Mouse (Mus musculus): ENCODE data around the gene Pltp.

Pltp gene

DNA sequence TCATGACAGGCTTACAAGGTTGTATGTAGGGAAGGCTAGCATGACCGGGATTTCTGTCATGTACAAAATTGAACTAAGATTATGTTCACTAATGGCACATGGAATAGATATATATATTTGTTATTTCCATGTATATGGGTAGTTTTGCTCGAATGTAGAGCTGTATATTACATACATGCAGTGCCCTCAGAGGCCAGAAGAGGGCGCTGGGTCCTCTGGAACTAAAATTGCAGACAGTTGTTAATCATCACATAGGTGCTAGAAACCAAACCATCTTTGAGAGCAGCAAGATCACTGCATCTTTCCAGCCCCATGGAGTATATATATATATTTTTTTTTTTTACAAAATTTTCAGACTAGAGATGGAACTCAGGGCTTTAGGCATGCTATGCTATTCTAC lies 11.7 kb downstream of the Pltp start:
- no peak for DNase-seq (ENCODE audit: low spot score)

DNA sequence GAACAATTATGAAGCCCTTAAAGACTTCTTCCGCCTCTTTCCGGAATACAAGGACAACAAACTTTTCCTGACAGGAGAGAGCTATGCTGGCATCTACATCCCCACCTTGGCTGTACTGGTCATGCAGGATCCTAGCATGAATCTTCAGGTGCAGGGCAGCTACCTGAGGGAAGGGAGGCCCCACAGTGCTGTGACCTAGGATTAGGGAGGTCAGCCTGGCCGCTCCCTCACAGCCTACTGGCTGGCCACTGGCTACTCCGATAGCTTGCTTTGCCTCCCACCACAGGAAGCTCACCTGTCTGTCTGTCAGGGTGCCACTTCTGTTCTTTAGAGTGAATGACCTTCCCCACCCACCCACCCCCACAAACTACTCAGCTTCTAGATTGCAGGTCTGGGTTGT lies 22.3 kb downstream of the Pltp start:
- DNase-seq (ENCODE audit: low spot score), result no peak

DNA sequence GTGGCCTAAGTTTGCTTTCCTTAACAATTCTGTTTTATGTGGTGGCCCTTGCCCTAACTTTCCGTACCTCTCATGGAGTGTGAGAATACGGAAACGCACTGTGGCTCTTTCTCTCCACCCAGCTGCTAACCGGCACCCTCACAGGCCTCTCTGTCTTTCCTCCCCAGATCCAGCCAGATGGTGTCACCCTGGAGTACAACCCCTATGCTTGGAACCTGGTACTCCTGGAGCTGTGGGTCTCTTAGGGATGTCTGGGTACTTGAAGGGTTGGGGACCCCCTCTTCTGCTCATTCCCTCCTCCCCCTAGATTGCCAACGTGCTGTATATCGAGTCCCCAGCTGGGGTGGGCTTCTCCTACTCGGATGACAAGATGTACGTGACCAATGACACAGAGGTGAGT lies 23.0 kb downstream of the Pltp start:
- DNase-seq (ENCODE audit: low spot score), result no peak

DNA sequence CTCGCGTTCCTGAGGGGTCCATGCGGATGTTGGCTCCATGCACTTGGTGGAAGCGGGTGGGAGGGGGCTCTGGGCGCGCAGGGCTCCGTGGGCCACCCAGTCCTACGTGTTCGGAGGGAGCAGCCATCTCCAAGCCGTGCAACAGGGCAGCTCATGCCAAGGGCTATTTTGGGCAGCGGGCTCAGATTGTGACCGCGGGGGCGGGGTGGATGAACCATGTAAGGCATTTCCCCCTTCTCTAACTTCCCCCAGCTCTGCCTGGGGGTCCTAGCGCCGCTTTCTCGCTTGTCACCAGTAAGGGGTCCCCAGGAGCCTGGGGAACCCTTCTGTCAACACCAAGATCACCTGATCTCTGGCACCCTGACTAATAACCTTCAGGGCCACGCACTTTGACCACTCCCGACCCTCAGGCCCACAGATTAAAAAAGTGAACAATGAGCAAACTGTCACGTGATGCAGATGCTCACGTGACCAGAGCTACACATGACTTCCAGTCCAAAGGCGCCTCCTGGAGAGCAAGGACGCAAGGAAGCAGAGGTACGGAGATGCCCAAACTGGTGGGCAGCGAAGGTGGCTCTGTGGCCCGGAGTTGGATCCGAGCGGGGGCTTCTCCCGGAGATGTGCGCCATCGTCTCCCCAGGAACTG lies 24.1 kb downstream of the Pltp start, which contains the start of gene Neurl2:
TSS of gene Neurl2 (minus strand) at position 143 of the 646 bp plus-strand sequence.
- DNase-seq (ENCODE audit: low spot score), result peak; percentile 97

DNA sequence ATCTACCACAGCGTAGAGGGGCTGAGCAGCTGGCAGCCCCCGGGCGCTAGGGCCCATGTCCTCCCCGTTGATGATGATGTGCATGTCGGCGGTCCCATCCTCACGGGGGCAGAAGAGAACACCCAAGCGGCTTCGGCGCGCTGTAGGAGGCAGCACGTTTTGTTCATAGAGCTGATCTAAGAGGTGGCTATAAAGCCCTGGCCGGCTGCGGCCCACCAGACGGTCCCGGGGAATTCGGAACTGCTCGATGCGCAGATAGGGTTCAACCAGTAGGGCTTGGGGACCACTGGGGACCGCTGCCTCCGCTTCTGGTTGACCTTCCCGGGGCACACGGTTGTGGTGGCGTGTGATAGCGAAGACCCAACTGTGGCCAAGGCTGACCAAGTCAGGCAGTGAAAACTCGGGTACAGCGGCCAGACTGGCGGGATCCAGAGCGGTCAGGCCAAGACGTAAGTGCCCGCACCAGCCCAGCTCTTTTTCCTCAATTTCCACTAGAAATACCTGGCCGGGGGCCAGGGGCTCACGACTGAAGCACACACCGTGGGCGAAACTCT lies 24.7 kb downstream of the Pltp start, which contains the start of gene Ctsa:
TSS of gene Ctsa (plus strand) at position 126 of the 554 bp plus-strand sequence.
- DNase-seq (ENCODE audit: low spot score), result peak; percentile 84

DNA sequence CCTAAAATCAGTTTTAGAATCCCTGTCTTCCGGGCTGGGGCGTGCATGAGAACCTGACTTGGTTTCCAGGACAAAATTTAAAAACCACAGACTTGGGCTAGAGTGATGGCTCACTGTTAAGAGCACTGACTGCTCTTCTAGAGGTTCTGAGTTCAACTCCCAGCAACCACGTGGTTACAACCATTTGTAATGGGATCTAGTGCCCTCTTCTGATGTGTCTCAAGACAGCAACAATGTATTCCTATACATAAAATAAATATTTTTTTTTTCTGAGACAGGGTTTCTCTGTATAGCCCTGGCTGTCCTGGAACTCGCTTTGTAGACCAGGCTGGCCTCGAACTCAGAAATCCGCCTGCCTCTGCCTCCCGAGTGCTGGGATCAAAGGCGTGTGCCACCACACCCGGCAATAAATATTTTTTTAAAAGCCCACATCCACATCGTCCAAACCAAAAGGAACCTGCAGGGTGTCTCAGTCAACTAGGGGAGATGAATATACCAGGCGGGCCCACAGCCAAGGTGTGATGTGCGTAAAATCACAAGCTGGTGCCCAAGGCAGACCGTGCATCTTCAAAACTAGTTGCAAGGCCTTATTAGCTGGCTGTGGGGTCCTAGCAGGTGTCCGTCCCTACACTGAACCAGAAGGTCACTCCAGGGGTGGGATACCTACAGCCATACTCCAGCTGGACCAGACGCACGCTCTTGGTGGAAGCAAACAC lies 25.3 kb downstream of the Pltp start:
- DNase-seq (ENCODE audit: low spot score), result no peak

DNA sequence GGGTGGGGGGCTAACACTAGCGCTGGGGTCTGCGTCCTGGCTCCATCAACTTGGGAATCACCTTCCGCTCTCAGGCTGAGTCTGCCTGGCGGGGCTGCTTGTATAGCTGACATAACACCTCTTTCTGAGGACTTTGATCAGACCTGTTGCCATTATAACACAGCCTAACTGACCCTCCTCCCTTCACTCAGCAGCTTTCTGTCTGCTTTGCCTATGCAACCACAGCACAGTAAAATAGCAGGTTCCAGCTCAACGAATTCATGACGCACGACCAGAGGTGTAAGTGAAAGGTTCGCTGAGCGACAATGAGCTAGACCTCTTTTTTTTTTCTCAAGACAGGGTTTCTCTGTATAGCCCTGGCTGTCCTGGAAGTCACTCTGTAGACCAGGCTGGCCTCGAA lies 26.5 kb downstream of the Pltp start:
- no peak for DNase-seq (ENCODE audit: low spot score)

DNA sequence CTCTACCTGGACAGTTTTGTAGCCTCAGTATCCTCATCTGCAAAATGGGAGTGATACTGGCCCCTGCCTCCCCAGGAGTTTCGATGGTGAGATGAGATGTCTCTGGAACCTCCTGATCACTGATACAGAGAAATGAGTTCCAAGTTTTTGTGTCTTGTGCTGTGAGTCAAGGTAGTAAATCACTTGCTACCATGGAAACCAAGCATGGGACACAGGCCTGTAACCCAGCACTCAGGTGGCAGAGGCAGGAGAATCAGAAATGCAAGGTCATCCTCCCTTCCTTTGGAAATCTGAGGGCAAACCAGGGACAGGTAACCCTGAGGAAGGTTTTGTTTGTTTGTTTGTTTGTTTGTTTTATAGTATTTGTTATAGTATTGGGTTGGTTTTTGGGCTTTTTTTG lies 28.4 kb downstream of the Pltp start:
- no peak for DNase-seq (ENCODE audit: low spot score)

DNA sequence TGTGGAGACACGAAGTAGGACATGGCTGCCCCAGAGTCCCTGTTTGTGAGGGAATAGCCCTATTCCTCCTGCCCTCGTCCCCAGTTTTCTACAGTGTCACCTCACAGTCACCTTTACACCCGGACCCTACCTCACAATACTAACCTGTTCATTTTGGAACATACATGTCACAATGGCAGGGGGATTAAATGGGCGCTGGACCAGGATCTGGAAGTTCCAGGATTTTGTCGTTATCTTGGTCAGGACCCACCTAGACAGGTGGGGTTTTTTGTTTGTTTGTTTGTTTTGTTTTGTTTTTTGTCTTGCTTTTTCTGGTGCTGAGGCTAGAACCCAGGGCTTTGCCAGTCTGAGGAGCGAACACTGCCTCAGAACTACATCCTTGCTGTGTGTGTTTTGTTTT lies 29.1 kb downstream of the Pltp start, which contains the start of gene Spata25:
TSS of gene Spata25 (minus strand) at position 101 of the 400 bp plus-strand sequence.
- no peak for DNase-seq (ENCODE audit: low spot score)

DNA sequence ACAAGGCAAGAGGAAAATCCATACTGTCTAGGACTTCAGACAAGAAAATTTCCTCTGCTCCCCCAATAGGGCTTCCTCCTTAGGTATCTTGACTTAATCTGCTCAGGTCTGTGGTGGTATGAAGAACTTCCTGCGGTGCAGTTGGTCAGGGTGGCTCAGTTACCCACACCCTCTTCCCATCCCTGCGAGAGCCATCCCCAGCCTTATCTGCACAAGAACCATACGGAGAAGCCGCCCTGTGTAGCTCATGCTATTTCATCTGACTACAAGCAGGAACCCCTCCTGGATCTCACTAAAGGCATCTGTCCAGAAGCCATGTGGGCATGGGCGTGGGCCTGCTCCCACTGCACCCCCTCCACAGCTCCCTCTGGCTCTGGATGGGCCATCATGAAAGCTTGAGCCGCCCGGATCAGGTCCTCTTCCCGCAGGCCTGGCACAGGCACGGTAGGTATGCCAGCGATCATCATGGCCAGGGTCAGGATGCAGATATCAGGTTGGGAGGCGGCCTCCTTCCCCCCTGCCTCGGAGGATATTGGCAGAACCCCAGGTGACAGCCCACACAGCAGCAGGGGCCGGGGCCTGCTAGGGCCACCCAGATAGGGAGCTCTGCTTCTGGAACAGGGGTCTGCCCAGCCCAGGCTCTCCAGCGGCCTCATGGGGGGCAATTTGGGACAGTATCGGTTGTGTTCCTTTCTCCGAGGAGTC lies 30.2 kb downstream of the Pltp start:
- DNase-seq (ENCODE audit: low spot score), result no peak

DNA sequence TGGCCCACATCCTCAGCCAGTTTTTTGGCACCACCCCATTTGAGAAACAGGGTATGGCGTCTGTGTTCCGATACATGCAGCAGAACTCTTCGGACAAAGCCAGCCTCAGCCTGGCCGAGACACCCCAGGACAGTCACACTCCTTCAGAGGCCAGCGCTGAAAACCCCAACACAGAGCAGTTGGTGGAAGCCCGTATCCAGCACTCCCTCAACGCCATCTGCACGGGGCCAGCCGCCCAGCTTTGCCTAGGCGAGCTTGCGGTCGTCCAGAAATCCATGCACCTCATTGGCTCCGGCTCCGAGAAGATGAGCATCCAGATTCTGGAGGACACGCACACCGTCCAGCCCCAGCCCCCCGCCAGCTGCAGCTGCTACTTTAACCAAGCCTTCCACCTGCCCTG lies 32.0 kb downstream of the Pltp start:
- no peak for DNase-seq (ENCODE audit: low spot score)

DNA sequence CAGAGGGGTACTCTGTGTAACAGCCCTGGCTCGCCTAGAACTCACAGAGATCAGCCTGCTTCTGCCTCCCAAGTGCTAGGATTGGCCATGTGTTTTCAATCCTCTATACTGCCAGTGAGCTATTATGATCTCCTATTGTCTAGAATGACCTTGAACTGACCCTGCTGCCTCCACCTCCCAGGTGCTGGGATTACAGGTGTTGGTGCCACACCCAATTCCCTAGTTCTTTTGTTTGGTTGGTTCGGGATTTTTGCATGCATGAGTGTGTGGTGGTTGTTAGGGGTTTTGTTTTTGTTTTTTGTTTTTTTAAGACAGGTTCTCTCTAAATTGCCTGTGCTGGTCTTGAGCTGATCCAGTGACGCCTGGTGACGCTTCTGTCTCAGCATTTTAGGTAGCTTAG lies 33.5 kb downstream of the Pltp start:
- DNase-seq (ENCODE audit: low spot score), result no peak

DNA sequence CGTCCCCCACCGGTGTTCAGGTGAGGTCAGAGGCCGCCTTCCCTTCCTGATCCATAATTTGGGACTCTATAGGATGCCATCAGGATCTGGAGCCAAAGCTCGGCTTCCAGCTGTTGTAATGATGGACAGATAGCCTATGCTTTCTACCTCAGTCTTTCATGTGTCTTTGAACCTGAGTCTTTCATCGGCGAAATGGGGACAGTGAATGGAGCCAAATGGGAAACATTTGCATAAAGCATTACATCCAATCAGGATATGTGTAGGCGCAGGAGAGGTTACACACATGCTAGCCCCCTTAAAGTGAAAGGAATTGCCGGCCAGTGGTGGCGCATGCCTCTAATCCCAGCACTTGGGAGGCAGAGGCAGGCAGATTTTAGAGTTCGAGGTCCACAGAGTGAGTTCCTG lies 34.3 kb downstream of the Pltp start:
- no peak for DNase-seq (ENCODE audit: low spot score)

DNA sequence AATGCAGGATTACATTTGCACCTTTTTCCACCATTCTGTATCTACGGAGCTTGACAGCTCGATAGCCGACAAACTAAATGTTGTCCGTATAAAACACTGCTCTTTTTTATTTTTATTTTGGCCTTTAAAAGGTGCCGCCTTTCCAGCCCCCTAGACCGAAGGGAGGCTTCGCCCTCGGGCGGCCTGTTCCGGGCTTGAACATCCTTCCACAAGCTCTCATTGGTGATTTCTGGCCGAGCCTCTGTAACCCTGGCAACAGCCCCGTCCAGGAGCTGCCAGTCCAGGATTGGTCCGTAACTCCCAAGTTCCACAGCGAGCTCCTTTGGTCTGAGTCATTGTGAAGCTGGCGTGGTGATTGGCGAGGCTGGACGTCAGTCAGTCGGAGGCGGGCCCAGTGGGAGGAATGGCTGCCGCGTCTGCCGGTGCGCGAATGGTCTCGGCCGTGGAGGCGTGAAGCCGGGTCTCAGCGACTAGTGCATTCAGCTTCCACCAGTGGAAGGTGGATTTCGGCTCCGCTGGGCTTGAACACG lies 34.8 kb downstream of the Pltp start, which contains the start of gene Zswim1:
TSS of gene Zswim1 (plus strand) at position 51 of the 530 bp plus-strand sequence.
- peak; percentile 100 for DNase-seq (ENCODE audit: low spot score)

DNA sequence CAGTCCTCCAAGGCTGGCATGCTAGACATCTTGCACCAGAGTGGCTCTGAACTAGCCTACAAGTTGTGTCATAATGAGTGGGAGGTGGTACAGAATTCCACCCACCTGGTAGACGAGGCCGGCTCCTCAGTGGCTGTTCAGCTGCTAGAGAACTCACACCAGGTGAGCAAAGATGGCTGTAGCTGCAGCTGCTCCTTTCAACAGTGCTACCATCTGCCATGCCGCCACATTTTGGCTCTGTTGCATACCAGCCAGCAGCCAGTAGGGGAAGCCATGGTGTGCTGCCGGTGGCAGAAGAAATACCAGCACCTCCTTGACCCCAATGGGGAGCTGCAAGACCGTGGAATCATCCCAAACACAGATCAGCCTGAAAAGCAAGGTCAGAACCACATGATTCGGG lies 36.5 kb downstream of the Pltp start:
- no peak for DNase-seq (ENCODE audit: low spot score)

DNA sequence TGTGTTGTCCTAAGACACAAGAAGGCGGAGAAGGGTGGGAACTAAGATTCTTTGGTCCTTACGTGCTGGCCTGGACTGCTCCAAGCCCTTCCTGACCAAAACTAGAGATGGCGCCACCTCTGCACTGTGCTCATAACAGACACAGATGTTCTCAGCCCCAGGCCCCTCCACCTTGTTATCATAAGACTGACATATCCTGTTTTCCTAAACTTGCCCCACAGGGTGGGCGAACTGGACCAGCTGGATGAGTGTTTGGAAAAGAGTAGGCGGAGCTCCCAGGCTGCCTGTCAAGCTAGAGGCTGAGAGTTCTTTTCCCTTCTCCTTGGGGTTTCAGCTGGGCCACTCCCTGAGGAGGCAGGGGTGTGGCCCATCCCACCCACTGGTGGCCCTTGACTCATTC lies 39.8 kb downstream of the Pltp start:
- no peak for DNase-seq (ENCODE audit: low spot score)

DNA sequence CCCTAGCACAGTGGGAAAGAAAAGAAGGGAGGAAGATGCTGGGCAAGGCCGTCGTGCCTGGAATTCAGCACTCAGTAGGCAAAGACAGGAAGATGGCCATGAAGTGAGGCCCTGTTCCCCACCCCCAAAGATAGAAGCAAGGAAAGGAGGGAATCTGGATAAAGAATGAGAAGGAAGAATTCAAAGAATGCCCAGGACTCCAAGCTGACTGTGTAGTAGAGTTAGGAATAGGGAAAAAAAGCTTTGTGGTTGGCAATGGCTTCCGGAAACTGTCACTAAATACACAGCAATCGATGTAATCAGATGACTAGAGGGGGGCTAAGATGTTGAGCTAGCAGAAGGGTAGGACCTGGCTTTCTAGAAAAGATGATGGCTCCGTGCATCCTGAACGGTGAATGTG lies 40.3 kb downstream of the Pltp start:
- no peak for DNase-seq (ENCODE audit: low spot score)

DNA sequence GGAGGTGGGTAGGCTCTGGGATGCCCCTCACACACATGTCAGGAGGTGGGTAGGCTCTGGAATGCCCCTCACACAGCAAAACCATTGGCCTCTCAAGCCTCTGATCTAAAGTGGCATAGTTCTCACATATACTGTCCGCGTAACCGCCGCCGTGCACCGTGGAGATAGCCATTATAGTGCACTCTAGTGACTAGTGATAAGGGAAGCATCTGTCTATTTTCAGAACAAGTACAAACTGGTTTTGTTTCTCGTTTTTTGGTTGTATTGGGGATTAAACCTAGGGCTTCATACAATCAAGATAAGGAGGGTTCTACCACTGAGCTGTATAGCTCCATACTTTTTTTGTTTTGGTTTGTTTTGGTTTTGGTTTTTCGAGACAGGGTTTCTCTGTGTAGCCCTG lies 41.7 kb downstream of the Pltp start:
- no peak for DNase-seq (ENCODE audit: low spot score)

DNA sequence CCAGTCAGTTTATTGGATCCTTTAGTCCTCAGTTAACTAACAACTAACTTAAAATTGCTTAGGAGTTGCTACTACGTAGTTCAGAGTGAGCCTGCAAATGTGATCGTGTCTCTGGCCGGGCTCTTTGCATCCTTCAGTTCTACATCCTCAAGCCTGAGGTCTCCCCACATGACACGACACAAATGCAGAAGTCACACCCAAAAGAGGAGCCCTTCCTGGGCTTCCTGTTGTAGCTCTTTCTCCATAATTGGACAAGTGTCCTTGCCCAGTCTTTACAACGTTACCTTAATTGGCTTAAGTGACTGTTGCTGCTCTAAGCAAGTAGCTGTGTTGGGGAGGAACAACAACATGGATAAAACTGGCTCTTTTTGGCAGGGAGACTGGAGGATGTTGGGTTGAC lies 42.2 kb downstream of the Pltp start:
- no peak for DNase-seq (ENCODE audit: low spot score)

DNA sequence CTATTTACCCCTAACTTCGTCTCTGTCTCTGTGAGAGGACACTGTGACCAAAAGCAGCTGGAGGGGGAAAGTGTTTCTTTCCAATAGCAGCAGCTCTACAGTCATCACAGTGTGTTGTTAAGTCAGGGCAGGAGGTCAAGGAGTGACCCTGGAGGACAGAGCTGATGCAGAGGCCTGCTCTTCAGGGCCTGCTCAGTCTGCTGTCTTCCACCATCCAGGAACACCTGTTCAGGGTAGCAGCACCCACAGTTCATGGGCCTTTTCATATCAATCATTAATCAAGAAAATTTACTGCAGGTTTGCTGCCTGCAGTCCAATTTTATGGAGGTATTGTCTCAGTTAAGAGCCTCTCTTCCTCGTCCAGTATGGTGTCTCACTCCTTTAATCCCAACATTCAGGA lies 44.0 kb downstream of the Pltp start:
- DNase-seq (ENCODE audit: low spot score), result no peak

DNA sequence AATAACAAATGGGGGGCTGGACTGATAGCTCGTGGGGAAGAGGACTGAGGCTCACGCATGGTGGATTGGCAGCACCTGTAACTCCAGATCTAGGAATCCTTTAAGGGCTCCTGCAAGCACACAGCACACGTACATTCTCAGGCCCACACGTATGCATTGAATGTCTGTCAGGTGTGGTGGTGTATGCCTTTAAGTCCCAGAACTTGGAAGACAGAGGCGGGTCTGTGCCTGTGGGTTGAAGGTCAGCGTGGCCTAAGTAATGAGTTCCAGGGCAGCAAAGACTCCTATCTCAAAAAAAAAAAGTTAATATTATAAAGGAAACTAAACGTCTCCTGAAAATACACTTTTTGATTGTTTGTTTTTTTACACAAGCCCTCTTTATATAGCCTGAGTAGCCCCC lies 50.9 kb downstream of the Pltp start:
- no peak for DNase-seq (ENCODE audit: low spot score)

DNA sequence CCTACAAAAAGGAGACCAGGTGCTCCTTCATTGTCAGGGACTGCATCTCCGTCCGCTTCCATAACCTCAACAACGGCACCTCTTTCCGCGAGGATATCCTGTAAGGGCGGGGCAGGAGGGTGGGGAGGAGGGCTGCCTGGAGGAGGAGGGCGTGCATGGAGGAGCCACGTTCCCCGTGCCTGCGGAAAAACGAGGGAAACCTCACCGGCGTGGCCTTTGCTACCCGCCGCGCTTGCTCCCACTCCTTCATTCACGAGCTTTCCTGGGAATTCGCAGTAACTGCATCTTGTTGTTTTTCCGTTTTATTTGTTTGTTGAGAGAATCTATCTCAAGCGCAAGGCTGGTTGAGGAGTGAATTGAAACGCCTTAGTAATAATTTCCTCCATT lies 52.2 kb downstream of the Pltp start:
- DNase-seq (ENCODE audit: low spot score), result no peak

All from layer of hippocampus, adult 11-12 months (tissue).